Mouse (Mus musculus): Measurements from ENCODE around the gene Senp7.

- TF ChIP-seq MAFK (IDR thresholded peaks at IDR 0.05; ENCODE audit: insufficient read depth, low read depth, low read length): no peak
- no peak for TF ChIP-seq ZC3H11A (IDR thresholded peaks at IDR 0.05; ENCODE audit: borderline replicate concordance, low read depth, low read length)
- no peak for TF ChIP-seq ZNF384 (IDR thresholded peaks at IDR 0.05; ENCODE audit: low read depth, low read length)
- no peak for TF ChIP-seq CHD2 (IDR thresholded peaks at IDR 0.05; ENCODE audit: low read depth, low read length)
Observed at GRCm38 (mm10) chr16:56231300-56231699, 183.2 kb downstream of the Senp7 start.
